Mouse (Mus musculus) adrenal gland, adult 8-10 months (tissue): ENCODE results near the gene Zfhx3. TPM values are rescaled to one million over a fixed set of nuclear protein-coding genes. Genes with fewer than 3 reads are reported as not detected.

Experiments
- DNase-seq: peaks from one replicate; pipeline ENCODE4 v3.0.0; 2022
- total RNA-seq, 4 experiments: library from RNA; stranded (reverse); gene quantifications; 2 replicates each; pipeline ENCODE4 v1.2.4; 2022

Zfhx3 gene
- total RNA-seq, 4 experiments from 2014 or later, result 40.3 to 85.2 (median 55.1) TPM

DNA sequence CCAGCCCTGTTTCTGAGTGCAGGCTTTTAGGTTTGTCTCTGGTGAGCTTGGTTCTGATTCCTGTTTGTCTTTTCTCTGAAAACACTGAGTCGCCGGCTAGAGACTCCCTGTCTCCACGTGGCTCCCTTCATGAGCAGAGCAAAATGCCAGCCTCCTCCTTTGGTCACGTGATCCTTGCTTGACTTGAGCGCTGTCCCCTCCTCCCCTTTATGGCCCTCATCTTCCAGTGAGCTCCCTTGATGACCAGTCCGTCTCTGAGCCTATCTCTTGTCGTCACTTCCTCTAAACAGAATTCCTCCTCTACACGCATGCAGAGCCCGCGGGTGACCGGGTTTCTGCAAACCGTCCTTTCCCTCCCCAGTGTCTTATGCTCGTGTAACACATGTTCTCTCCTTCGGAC is 958.8 kb downstream of the Zfhx3 start:
- DNase-seq, result no peak

DNA sequence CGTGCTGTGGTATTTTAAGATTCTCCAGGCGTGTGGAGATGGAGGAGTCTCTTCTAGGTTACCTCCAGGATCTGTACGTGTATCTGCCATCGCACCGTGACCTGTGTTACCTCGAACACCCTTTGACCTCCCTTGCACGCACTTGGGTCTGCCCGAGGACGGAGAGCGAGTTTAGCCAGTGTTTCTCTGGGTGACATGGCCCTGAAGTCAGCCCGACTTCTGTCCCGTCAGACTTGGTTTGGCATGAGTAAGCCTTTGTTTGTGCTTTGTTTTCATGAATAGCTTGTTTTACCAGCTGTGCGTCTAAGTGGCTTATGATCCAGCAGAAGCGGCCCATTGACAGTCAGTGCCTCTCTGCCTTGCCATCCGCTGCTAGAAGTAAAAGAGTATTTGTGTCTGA is 961.1 kb downstream of the Zfhx3 start:
- no peak for DNase-seq

DNA sequence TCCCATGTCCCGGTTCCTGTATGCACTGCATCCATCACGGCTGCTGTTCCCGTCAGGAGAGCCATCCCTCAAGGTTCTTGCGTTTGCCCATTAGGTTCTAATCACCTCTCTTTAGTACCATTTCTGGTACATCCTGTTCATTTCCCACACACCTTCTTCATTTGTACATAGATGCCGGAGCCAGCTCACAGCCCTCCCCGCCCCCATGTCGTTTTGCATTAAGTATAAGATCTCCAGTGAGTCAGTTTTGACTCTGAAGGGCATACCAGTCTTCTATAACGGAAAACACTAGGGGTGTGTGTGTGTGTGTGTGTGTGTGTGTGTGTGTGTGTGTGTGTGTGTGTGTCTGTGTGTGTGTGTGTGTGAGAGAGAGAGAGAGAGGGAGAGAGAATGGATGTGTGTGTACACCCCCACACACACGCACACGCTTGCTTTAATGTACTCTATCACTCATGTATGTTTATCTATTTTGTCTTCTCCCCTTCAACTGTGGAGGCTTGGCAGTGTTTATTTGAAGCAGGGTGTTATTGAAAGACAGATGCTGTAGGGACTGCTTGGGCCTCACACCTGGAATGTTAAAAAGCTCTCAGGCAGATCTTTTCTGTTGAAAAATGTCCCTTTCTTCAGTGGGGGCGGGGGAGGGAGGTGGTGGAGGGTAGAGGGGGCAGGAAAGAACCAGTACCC is 962.0 kb downstream of the Zfhx3 start:
- no peak for DNase-seq

DNA sequence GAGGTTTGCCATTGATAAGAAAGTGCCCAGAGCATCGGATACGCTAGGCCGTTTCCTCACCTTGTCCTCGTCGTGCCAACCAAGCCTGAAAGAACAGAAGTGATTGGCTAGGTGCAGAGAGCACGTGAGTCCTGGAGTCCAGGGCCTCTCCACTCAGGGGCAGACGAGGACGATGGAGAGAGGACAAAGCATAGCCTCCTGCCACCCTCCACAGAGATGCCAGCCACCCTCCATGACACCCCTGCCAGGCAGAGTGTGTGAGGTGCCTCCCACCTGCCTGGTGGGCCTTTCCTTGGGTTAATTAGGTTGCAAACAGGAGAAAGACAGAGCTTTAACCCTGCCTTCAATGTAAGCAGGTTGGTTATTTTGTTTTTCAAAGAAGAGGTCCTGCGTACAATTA is 965.6 kb downstream of the Zfhx3 start:
- DNase-seq, result no peak

DNA sequence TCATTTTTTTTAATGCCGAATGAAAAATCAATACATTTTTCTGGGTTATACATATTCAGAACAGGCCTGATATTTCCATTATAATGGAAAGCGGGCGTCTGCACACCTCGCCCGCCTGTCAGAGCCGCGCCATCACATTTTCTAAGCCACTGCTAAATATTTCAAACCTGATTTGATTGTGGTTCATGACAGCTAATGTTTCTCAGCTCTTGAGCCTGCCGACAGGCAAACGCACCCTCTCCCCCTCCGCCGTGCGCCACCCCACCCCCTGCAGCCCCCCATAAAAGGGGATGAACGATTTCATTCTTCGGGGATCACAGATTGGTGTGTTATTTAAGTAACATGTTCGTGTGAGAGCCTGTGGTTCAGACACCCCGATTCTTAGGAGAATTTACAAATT is 966.1 kb downstream of the Zfhx3 start:
- no peak for DNase-seq

DNA sequence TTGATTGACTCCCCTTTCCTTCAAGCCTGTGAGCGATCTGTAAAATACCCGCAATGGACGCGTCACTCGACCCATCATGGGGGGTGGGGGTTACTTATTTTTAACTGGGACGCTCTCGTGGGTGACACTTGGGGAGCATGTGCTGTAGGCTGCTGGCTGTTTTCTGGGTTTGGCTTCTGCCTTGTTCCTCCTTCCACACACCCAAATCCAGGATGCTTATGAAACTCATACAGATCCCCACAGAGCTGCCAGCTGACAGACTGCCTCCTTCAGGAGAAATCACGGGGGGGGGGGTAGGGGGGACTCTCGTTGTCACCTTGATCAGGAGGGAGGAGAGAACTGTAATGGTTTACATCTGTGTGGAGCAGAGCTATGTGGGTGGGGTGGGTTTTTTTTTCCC is 966.6 kb downstream of the Zfhx3 start:
- no peak for DNase-seq

DNA sequence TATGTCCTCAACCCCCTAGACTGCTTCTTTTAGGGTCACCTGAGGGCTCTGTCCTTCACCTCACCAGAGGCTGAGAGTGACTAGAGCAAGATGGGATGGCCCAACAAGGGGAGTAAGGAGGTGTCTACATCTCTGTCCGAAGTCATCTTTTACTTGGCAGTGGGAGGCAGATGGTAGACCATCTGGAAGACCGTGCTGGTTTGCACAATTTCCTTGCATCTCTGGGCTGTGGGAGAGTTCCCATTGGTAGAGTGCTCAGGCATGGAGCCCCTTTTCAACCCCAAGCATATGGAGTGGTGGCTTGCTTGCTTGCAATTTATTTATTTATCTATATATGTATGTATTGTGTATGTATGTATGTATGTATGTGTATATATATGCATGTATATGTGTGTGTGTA is 967.0 kb downstream of the Zfhx3 start:
- DNase-seq, result no peak

DNA sequence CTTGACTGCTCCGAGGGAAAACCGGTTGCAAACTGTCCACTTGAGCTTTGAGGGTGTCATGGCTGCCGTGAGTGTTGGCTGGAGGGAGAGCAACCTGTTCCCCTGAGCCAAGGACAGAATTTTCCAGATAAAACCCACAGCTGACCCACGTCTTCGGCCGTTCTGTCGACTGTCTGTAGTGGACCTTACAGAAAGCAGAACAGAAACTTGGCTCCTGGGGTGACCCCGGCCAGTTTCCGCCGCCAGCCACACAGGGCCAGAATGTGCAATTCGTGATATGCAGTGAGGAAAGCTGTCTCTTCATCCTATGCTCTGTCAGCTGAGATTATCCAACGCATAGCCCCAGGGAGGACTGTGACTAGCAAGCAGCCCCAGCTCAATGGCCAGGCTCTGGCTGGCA is 968.4 kb downstream of the Zfhx3 start:
- DNase-seq, result peak; percentile 21

DNA sequence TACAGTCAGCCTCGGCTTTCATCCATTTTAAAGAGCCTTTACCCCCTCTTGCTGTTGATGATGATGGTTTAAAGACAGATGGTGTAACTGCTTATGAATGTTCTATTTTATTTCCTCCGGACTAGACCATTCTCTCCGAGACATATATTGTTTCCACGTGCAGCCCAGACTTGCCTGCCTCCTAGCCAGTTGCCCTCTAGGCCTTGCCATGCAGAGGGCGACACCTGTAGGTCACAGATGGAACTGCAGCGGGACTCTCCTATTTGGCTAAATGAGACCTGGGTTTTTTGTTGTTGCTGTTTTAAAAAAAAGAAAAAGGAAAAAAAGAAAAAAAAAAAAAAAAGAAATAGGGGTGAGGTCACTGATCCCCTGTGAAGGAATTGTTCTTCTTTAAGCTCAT is 969.1 kb downstream of the Zfhx3 start:
- peak; percentile 74 for DNase-seq

DNA sequence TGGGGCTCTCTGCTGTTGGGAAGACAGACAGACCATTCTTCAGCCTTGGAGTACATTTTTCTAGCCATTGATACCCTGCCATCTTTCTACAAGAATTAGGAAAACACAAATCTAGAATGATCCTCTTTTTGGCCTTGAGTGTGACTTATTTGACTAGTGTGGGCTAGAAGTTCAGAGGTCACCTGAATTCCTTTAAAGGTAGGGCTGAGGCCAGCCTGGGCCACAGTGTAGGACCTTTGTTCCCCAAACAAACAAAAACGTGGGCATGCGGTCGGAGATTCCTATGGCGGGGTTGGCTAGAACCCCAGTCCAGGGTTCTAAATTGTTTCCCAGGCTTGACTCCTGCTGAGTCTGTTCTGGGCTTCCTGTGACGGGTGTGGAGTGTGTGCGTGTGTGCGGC is 970.6 kb downstream of the Zfhx3 start:
- DNase-seq, result no peak

DNA sequence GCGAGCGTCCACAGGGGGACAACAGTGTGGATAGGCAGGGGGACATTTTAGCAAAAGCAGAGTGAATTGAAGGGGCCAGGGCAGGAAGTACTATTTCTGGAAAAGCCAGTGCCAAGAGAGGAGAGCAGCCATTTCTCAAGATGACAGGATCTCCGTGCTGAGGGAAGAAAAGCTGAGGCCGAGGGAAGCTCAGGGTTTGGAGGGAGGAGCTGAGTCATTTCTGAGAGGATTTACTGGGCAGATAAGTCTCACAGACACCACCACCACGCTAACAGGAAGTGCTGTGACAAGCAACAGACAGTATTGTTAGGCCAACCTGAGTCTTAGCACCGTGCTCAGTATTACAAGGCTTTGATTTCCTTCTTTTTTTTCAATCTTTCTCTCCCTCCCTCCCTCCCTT is 973.0 kb downstream of the Zfhx3 start:
- peak; percentile 48 for DNase-seq

DNA sequence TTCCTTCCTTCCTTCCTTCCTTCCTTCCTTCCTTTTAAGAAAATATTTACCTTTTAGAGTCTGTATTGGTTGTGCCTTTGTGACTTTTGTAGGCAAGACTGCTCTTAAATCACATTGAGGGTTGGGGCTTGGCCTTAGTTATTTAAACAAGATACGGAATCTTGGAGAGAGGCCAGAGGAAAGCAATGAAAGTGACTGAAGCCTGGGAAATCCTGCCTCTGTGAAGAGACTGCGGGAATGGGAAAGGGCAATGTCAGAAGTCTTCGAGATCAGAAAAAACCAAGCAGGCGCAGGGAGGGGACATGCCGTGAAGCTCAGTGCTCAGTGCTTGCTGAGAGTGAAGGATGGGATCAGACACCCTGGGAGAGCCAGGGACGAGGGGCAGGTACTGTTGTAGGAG is 973.4 kb downstream of the Zfhx3 start:
- DNase-seq, result peak; percentile 31

DNA sequence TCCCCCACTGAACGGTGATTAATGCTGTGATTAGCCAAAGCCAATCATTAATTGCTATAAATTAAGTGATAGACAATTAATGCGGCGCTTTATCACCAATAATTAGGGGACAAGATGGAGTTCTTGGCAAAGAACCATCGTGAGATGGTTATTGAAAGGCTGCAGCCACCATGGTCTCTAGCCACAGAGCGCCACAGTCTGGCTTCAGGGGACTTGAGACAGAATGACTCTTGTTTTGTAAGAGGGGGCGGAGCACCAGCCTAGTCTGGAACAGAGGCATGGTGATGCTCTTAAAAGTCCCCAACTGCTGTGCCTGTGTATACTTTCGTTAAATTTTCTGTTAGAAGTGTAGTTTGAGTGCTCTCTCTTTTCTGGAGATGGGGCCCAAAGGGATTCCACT is 977.7 kb downstream of the Zfhx3 start:
- DNase-seq, result no peak

DNA sequence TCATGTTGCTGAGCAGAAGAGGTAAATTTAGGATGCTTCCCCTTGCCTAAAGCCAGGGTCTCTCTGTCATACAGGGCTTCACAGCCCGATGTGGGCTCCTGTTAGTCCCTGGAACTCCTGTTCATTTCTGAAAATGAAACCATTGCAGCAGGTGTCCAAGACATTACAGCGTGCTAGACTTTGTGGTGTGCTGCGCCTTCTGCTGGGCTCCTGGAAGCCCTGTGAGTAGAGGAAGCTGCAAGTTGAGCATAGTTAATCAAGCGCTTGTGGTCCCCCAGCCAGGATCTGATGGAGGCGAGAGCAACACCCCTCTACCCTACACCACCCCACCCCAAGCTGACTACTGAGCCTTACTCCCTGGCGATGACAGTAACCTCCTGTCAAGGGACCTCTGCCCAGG is 980.7 kb downstream of the Zfhx3 start:
- DNase-seq, result no peak

DNA sequence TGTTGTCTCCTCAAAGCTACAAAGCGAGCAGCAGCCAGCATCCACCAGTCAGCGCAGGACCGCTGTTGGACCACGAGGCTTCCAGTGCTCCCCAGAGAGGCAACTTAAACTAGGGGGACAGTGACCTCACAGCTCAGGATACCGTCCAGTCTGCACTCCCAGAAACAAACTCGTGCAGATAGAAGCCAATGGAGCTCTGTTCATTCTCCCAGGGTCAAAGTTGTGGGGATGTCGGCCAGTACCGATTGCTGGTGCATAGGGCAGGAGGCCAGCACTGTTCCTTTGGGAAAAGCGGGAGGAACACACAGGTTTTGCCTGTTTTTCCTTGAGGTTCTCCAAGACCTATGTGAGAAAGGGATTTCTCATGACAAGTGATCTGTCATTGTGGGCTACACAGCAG is 982.1 kb downstream of the Zfhx3 start:
- no peak for DNase-seq

DNA sequence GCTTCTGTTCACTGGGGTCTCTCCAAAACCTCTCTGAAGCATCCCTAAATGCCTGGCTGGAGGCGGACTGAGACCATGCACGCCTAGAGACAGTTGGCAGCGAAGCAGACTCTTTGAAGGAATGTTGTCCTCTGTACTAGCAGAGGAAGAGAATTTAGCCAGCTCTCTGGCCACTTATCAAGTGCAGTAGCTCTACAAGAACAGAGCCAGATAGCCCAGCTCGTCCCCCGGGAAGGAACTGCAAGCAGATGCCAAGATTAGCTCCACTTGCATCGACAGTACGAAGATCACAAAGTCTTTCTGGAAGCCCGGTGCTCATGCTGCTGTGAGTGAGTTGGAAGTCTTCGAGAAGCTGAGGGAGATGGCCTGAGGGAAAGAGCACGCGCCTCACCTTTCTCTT is 983.7 kb downstream of the Zfhx3 start:
- DNase-seq, result no peak

DNA sequence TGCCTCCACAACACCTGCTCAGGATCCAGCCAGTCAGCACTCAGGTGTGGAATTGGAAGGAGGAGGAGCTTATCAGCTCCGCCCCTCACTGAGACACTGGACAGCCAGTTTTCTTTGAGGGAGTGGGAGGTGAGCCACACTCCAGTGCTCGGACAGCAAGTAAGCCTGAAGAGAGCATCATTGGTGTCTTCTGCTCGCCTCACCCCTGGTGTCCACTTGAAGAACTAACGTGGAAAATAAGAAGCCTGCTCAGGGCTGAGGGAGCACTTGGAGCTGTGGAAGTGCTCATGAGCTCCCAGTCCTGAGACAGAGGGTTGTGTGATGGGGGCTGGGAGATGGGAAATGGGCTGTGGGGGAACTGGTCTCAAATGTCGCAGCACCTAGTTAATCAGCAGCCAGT is 988.2 kb downstream of the Zfhx3 start:
- no peak for DNase-seq

DNA sequence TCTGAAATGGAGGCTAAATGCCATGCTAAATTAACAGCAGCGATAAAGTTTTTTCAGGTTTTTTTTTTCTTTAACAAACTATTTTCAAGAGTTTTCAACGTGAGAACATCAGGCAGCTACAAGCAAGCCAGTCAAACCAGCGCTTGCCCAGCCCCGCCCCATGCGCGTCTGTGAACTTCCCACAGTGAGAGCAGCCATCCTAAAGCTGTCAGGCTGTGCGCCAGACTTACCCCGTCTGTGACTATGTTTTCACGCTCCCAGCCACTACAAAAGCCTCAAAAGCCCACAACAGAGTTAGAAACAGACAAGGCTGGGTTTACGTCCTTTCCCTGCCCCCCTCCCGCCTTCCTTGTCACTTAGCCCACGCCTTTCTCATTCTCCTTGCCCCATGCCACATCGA is 989.4 kb downstream of the Zfhx3 start:
- DNase-seq, result no peak

DNA sequence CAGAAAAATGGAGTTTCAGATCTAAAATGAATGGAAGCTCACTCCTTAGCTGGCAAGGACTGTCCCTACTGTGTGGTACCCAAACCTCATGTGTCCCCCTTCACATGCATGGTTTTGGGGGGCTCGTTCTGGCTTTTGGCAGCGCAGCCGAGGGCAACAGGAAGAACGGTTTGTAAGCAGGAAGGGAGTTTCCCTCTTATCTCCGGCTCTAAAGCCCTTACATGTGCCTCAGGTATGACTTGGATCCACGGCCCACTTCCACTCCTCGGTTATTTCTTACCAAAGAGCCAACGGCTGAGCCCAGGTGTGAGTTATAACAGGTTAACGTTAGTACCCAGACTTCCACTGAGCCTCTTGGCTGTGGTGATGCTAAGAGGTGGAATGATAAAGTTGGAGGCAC is 990.3 kb downstream of the Zfhx3 start:
- no peak for DNase-seq

DNA sequence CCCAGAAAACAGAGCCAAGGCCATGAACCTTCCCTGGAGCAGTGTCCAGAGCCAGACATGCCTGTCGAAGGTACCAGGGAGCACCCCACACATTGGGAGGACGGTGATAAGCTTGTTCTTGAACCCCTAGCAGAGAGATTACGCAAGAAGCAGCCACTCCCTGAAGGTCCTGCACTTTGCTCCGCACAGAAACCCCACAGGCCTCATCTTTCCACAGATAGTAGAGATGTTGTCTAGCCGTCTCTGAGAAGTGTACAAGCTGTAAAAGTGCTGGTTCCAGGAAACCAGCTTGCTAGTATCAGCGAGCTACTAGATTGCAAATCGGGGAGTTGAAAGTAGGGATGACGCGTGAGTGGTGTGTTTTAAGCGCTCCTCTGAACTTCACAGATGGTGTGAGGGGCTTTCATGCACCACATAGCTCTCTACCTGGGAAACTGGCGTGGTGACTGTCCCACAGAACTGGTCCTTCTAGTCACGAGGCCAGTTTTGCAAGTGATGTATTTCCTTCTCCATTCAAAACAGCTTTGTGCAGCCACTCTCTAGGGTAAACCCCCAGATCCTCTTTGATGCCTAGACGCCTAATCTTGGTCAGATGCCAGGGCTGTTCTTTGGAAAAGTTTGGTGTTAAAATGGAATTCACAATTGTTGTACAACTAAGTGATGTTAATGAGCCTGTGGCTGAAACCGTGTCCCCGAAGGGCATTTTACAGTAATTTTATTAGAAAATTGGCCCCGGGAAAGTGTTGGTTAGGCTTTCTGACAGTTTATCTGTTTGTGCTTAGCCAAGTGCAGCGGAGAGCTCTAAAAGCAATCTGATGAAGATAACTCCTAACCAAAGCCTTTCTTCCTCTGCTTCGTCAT is 993.6 kb downstream of the Zfhx3 start:
- no peak for DNase-seq

DNA sequence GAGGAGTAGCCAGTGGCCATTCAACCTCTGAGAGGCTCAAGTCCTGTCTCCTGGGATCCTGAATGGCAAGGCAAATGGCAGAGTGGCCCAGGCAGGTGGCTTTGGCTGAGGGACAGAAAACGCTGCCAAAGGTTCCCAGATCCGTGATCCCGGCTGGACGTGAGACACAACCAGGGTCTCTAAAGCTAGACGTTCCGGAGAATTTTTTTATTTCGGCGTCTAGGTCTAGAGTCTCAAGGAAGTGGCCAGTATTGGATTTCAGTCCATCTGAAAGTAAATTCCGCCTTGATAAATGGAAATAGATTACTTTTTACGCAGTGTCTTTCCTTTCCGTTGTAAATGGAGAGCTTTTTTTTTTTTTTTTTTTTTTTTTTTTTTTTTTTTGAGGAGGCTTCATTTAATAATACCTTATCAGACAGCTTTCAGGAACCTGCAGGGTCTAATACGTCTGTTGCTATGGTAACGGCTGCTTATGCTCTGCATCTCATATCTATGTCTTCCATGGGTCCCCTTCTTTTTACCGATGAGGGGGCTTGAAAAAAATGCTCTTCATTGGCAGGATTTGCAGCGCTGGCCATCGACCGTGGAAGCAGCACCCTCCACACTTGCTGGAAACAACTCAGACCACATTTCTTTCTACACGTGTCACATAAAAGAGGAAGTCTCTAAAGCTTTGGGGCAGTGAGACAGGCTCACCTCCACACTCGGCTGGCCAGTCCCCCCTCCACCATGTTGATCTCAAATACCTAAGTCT is 994.4 kb downstream of the Zfhx3 start:
- no peak for DNase-seq

DNA sequence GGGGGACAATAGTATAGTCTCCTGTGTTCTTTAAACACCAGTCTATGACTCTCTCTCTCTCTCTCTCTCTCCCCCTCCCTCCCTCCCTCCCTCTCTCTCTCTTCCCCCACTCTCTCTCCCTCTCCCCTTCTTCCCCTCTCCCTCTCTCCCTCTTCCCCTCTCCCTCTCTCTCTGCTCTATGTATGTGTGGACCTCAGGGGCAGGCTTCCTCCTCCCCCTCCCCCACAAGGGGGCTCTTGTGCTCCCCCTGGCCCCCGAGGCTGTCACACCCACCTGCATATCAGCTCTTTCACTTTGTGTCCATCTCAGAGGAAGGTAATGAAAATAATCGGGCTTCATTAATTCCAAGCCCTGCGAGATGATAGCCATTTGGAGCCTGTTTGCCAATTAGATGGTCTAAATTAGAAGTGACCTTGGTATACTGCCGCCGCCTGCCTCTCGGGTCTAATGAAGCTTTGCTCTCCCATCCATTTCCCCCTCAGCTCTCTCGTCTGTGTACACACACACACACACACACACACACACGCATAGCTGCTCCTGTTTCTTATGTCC is 995.5 kb downstream of the Zfhx3 start:
- DNase-seq, result no peak

DNA sequence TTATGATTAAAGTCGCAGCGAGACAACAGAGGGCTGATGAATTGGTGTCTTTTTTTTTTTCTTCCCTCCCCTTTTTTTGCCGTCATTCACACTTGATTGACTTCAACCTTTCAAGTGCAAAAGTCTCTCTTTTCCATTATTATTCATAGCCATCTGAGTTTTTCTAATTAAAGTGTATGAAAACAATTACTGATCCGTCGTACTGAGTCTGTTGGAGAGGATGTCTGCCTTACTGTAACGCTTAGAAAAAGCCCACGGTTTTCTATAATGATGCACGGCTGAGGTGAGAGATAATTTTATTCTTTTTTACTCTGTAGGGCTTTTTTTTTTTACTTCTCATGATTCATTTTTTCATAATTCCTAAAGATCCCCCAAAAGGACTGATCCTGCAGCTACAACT is 1000.2 kb downstream of the Zfhx3 start:
- DNase-seq, result no peak
